Comparison of ENCODE assay signal across 8 mouse cellular contexts in genomic region chr6:29023206-29023967, GRCm38 (mm10). TPM values are rescaled to one million over a fixed set of nuclear protein-coding genes. Genes with fewer than 3 reads are reported as not detected.
DNase-seq lines count a peak whose midpoint lies in the region; ATAC-seq lines count a peak whose summit lies in the region.

No protein-coding gene starts in this region.

- peaks cover 4% of the 10 kb centered on the region; the same call in 1 of the 2 replicates for H3K4me1 ChIP-seq in heart, embryonic 10.5 days
- H3K4me1 ChIP-seq in kidney, embryonic 16.5 days (ENCODE audit: insufficient read depth, low read length): peaks cover 7% of the 10 kb centered on the region; the same call in 1 of the 2 replicates
- no peaks in the 10 kb centered on the region for H3K4me1 ChIP-seq in liver, embryonic 11.5 days (replicated peaks; ENCODE audit: control insufficient read depth, insufficient read depth, low read length)
- H3K4me1 ChIP-seq in neural tube, embryonic 12.5 days: no peaks in the 10 kb centered on the region

- H3K9me3 ChIP-seq in heart, embryonic 10.5 days: no peaks in the 10 kb centered on the region
- H3K9me3 ChIP-seq in kidney, embryonic 16.5 days (ENCODE audit: low read length): no peaks in the 10 kb centered on the region
- no peaks in the 10 kb centered on the region for H3K9me3 ChIP-seq in liver, embryonic 11.5 days (ENCODE audit: control insufficient read depth, low read length)
- no peaks in the 10 kb centered on the region for H3K9me3 ChIP-seq in neural tube, embryonic 12.5 days

- no peak overlapping the region for H3K9ac ChIP-seq in kidney, embryonic 16.5 days (replicated peaks; ENCODE audit: low read length)
- H3K9ac ChIP-seq in liver, embryonic 11.5 days (ENCODE audit: low read depth, low read length): no peak overlapping the region
- no peak overlapping the region for H3K9ac ChIP-seq in neural tube, embryonic 12.5 days

- no peak overlapping the region for H3K27ac ChIP-seq in heart, embryonic 10.5 days
- H3K27ac ChIP-seq in kidney, embryonic 16.5 days (ENCODE audit: low read length): no peak overlapping the region
- no peak overlapping the region for H3K27ac ChIP-seq in liver, embryonic 11.5 days (ENCODE audit: low read depth, low read length)
- no peak overlapping the region for H3K27ac ChIP-seq in neural tube, embryonic 12.5 days

- no peak overlapping the region for H3K4me3 ChIP-seq in heart, embryonic 10.5 days
- H3K4me3 ChIP-seq in kidney, embryonic 16.5 days (ENCODE audit: low read length): no peak overlapping the region
- H3K4me3 ChIP-seq in liver, embryonic 11.5 days (ENCODE audit: low read depth, low read length): no peak overlapping the region
- H3K4me3 ChIP-seq in neural tube, embryonic 12.5 days: no peak overlapping the region

- 28% methylated on average over 18 of the region's 18 CpGs for WGBS in heart, embryonic 10.5 days
- WGBS in kidney, embryonic 16.5 days: 30% methylated on average over 18 of the region's 18 CpGs
- WGBS in liver, embryonic 11.5 days: 35% methylated on average over 18 of the region's 18 CpGs
- 38% methylated on average over 18 of the region's 18 CpGs for WGBS in neural tube, embryonic 12.5 days

- H3K36me3 ChIP-seq in heart, embryonic 10.5 days: no peaks in the 10 kb centered on the region
- no peaks in the 10 kb centered on the region for H3K36me3 ChIP-seq in kidney, embryonic 16.5 days (ENCODE audit: insufficient read depth, low read length)
- no peaks in the 10 kb centered on the region for H3K36me3 ChIP-seq in liver, embryonic 11.5 days (ENCODE audit: control insufficient read depth, insufficient read depth, low read length)
- no peaks in the 10 kb centered on the region for H3K36me3 ChIP-seq in neural tube, embryonic 12.5 days

- peaks cover 88% of the 10 kb centered on the region for H3K27me3 ChIP-seq in heart, embryonic 10.5 days (ENCODE audit: insufficient read depth, poor library complexity, severe bottlenecking)
- peaks cover 7% of the 10 kb centered on the region; the same call in 1 of the 2 replicates for H3K27me3 ChIP-seq in kidney, embryonic 16.5 days (ENCODE audit: insufficient read depth, low read length)
- H3K27me3 ChIP-seq in liver, embryonic 11.5 days (replicated peaks; ENCODE audit: control insufficient read depth, insufficient read depth, low read length): peaks cover 35% of the 10 kb centered on the region
- H3K27me3 ChIP-seq in neural tube, embryonic 12.5 days (replicated peaks): peaks cover 20% of the 10 kb centered on the region

- H3K4me2 ChIP-seq in kidney, embryonic 16.5 days (replicated peaks; ENCODE audit: low read depth, low read length): peak overlapping the region; percentile 22; the same call in 1 of the 2 replicates
- H3K4me2 ChIP-seq in liver, embryonic 11.5 days: no peak overlapping the region
- peak overlapping the region; percentile 43 for H3K4me2 ChIP-seq in neural tube, embryonic 12.5 days (replicated peaks)

- ATAC-seq in common myeloid progenitor, adult 5-6 weeks (replicated peaks; ENCODE audit: low read depth, poor library complexity, severe bottlenecking): peak; percentile 66
- peak; percentile 49 for ATAC-seq in kidney, embryonic 16.5 days (ENCODE audit: low FRiP score, low TSS enrichment)
- ATAC-seq in liver, embryonic 11.5 days (replicated peaks; ENCODE audit: low FRiP score): no peak
- ATAC-seq in neural tube, embryonic 12.5 days (ENCODE audit: low FRiP score, low read depth): peak; percentile 75

- DNase-seq in CD4-positive, CD25-positive, alpha-beta regulatory T cell, adult 2 months (ENCODE audit: low read depth, low spot score): peak; percentile 55
- peak; percentile 61 for DNase-seq in adipocyte (ENCODE audit: low spot score)
- DNase-seq in heart, embryonic 10.5 days (ENCODE audit: low spot score): peak; percentile 78
- peak; percentile 41 for DNase-seq in liver, embryonic 11.5 days (ENCODE audit: low spot score)
- DNase-seq in urinary bladder, postnatal 36 days (ENCODE audit: low spot score in 2 of 2): peak; percentile 12 to 23

RNA-seq across cellular contexts. Expression of gene Lep, which starts 36.6 kb away (rescaled TPM):
- total RNA-seq in common myeloid progenitor, adult 5-6 weeks (2017): not detected in 2 replicates
- polyA plus RNA-seq in heart, embryonic 10.5 days (2016; fragmentation: Nextera tagmentation; extraction: Ambion mirVana): not detected in 2 replicates
- not detected in 2 replicates for polyA plus RNA-seq in kidney, embryonic 16.5 days (2015; fragmentation: Nextera tagmentation; extraction: Ambion mirVana)
- not detected in 2 replicates for polyA plus RNA-seq in liver, embryonic 11.5 days (2014; fragmentation: Nextera tagmentation; extraction: Ambion mirVana)
- not detected in 2 replicates for polyA plus RNA-seq in neural tube, embryonic 12.5 days (2016; fragmentation: Nextera tagmentation; extraction: Ambion mirVana)

Comparison
In these comparisons a context has a peak if more than half of its experiments do, and no peak if none do; other contexts are left out.
1. DNase-seq: peak in every context shown above with its lines; median percentile 78 in heart, embryonic 10.5 days; 61 in adipocyte; 55 in CD4-positive, CD25-positive, alpha-beta regulatory T cell, adult 2 months; 41 in liver, embryonic 11.5 days; 18 in urinary bladder, postnatal 36 days.